ENCODE assay signal across 14 mouse cellular contexts in the genomic region with DNA sequence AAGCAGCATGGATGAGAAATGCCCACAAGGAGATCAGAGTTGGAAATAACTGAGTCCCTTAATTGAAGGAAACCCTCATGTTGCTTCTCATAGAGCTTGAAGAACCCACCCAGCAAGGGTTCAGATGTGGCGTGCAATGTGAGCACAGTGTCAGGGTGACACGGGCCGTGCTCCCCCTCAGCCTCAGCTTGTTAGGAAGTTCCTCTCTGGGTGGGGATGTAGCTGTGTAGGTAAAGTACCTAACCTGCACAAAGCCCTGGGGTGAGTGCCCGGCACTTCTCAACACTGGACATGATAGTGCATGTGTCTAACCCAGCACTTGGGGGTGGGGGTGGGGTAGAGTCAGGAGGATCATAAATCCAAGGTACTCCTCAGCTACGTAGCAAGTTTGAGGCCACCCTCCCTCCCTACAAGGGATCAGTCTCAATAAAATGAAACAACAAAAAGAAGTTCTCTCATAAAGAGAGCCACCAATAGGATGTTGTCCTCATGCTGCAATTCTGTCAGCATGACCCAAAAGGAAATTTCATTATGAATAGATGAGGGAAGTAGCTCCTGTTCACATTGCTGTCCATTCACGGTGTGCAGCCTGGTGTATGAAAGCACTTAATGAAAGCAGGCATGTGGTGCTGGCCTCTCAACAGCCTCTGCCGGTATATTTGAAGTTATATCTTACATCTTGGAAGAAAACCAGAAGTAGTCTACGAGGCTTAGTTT.
DNase-seq lines count a peak whose midpoint lies in the region; ATAC-seq and TF ChIP-seq lines count a peak whose summit lies in the region.
"Had no signal": no experiment of that assay in that cellular context is flagged by ENCODE, and none has a peak within 500 bp of the region (broad histone marks: within the 10 kb centered on the region; RNA-seq: fewer than 3 reads in every experiment).

No protein-coding gene starts in this region.

- in situ Hi-C loops in CH12.LX (cut with MboI; ENCODE audit: low pct_ligation_motif_present, low pct_unique_long_range_greater_than_20kb, low sequenced_read_pairs), result no loop called here

- TF ChIP-seq POLR2A in CH12.LX (IDR thresholded peaks at IDR 0.05; ENCODE audit: low read depth, low read length), result no peak

- H3K27ac ChIP-seq in heart, embryonic 16.5 days (ENCODE audit: low read length), result no peak overlapping the region
- no peak overlapping the region for H3K27ac ChIP-seq in heart, embryonic 12.5 days (ENCODE audit: poor library complexity, severe bottlenecking)
- peak overlapping the region; percentile 22 for H3K27ac ChIP-seq in CH12.LX (ENCODE audit: insufficient read depth, low read depth)
- peak overlapping the region; percentile 86 for H3K27ac ChIP-seq in forebrain, embryonic 16.5 days (ENCODE audit: low read length)
- H3K27ac ChIP-seq: stomach, embryonic 15.5 days had no signal

- peak; percentile 19; the same call in 1 of the 2 replicates for ATAC-seq in heart, embryonic 16.5 days (replicated peaks; ENCODE audit: extremely low read depth, insufficient read depth, low FRiP score)
- ATAC-seq in heart, embryonic 12.5 days (ENCODE audit: insufficient number of reproducible peaks, low FRiP score), result no peak
- ATAC-seq in forebrain, embryonic 16.5 days, result no peak

- H3K4me3 ChIP-seq in heart, embryonic 16.5 days (ENCODE audit: low read length), result no peak overlapping the region
- no peak overlapping the region for H3K4me3 ChIP-seq in heart, embryonic 12.5 days
- no peak overlapping the region for H3K4me3 ChIP-seq in CH12.LX (replicated peaks in 1 of 3; ENCODE audit: low read depth in 2 of 3, low read length in 2 of 3, poor library complexity in 1 of 3)
- no peak overlapping the region for H3K4me3 ChIP-seq in forebrain, embryonic 16.5 days (replicated peaks; ENCODE audit: low read length)
- H3K4me3 ChIP-seq: stomach, embryonic 15.5 days had no signal

- no peak overlapping the region for H3K4me2 ChIP-seq in heart, embryonic 16.5 days (ENCODE audit: low read depth, low read length)
- no peak overlapping the region for H3K4me2 ChIP-seq in heart, embryonic 12.5 days
- peak overlapping the region; percentile 44 for H3K4me2 ChIP-seq in CH12.LX (ENCODE audit: insufficient read depth, low read depth, poor library complexity, severe bottlenecking)
- H3K4me2 ChIP-seq in forebrain, embryonic 16.5 days (ENCODE audit: low read length), result no peak overlapping the region
- H3K4me2 ChIP-seq: liver, embryonic 11.5 days; stomach, embryonic 15.5 days had no signal

- TF ChIP-seq RAD21 in CH12.LX (IDR thresholded peaks at IDR 0.05; ENCODE audit: low read depth, low read length), result no peak

- no peaks in the 10 kb centered on the region for H3K9me3 ChIP-seq in heart, embryonic 16.5 days (replicated peaks; ENCODE audit: control insufficient read depth, low read length)
- H3K9me3 ChIP-seq in heart, embryonic 12.5 days (replicated peaks), result no peaks in the 10 kb centered on the region
- H3K9me3 ChIP-seq in CH12.LX (replicated peaks; ENCODE audit: low read length), result no peaks in the 10 kb centered on the region
- no peaks in the 10 kb centered on the region for H3K9me3 ChIP-seq in forebrain, embryonic 16.5 days (ENCODE audit: control insufficient read depth, low read length)
- H3K9me3 ChIP-seq: stomach, embryonic 15.5 days had no signal

- H3K79me2 ChIP-seq in CH12.LX (replicated peaks; ENCODE audit: control insufficient read depth, extremely low read depth, insufficient read depth, poor library complexity, severe bottlenecking), result no peaks in the 10 kb centered on the region

- dilution Hi-C loops in CH12.LX (cut with MboI; ENCODE audit: extremely low pct_ligation_motif_present, extremely low pct_unique_long_range_greater_than_20kb, low sequenced_read_pairs), result no loop called here

- H3K9ac ChIP-seq in heart, embryonic 16.5 days (ENCODE audit: low read length), result no peak overlapping the region
- no peak overlapping the region for H3K9ac ChIP-seq in heart, embryonic 12.5 days
- H3K9ac ChIP-seq in CH12.LX (ENCODE audit: insufficient read depth, low read depth), result no peak overlapping the region
- H3K9ac ChIP-seq in forebrain, embryonic 16.5 days (replicated peaks; ENCODE audit: low read depth, low read length), result no peak overlapping the region
- H3K9ac ChIP-seq: stomach, embryonic 15.5 days had no signal

- peak; percentile 97 for TF ChIP-seq EP300 in CH12.LX (IDR thresholded peaks at IDR 0.05; ENCODE audit: low read length)

- no peaks in the 10 kb centered on the region for H3K27me3 ChIP-seq in heart, embryonic 16.5 days (ENCODE audit: control insufficient read depth, insufficient read depth, low read length)
- H3K27me3 ChIP-seq in heart, embryonic 12.5 days (replicated peaks), result no peaks in the 10 kb centered on the region
- H3K27me3 ChIP-seq in CH12.LX (replicated peaks), result no peaks in the 10 kb centered on the region
- H3K27me3 ChIP-seq in forebrain, embryonic 16.5 days (replicated peaks; ENCODE audit: control insufficient read depth, insufficient read depth, low read length), result no peaks in the 10 kb centered on the region
- H3K27me3 ChIP-seq: stomach, embryonic 15.5 days had no signal

- no peak for TF ChIP-seq CTCF in CH12.LX (conservative IDR thresholded peaks at IDR 0.05 in 1 of 2, IDR thresholded peaks at IDR 0.05 in 1 of 2; ENCODE audit: low read depth in 2 of 2, low read length in 2 of 2)

- WGBS in heart, embryonic 16.5 days, result 75% methylated on average over 8 of the region's 8 CpGs
- 78% methylated on average over 8 of the region's 8 CpGs for WGBS in heart, embryonic 12.5 days
- WGBS in forebrain, embryonic 16.5 days, result 50% methylated on average over 8 of the region's 8 CpGs

- H3K4me1 ChIP-seq in heart, embryonic 16.5 days (ENCODE audit: control insufficient read depth, insufficient read depth, low read length), result no peaks in the 10 kb centered on the region
- peaks cover 4% of the 10 kb centered on the region; the same call in 1 of the 2 replicates for H3K4me1 ChIP-seq in heart, embryonic 12.5 days (replicated peaks)
- peaks cover 16 to 46% of the 10 kb centered on the region in 2 experiments for H3K4me1 ChIP-seq in CH12.LX (ENCODE audit: control insufficient read depth in 1 of 2, insufficient read depth in 2 of 2)
- peaks cover 42% of the 10 kb centered on the region for H3K4me1 ChIP-seq in forebrain, embryonic 16.5 days (replicated peaks; ENCODE audit: control insufficient read depth, insufficient read depth, low read length)
- H3K4me1 ChIP-seq: stomach, embryonic 15.5 days had no signal

- no peaks in the 10 kb centered on the region for H3K36me3 ChIP-seq in heart, embryonic 16.5 days (ENCODE audit: control insufficient read depth, insufficient read depth)
- no peaks in the 10 kb centered on the region for H3K36me3 ChIP-seq in heart, embryonic 12.5 days
- H3K36me3 ChIP-seq in CH12.LX (replicated peaks in 1 of 2; ENCODE audit: control insufficient read depth in 1 of 2, insufficient read depth in 1 of 2, low read length in 1 of 2), result peaks cover 0 to 3% of the 10 kb centered on the region in 2 experiments
- no peaks in the 10 kb centered on the region for H3K36me3 ChIP-seq in forebrain, embryonic 16.5 days (ENCODE audit: control insufficient read depth, insufficient read depth)
- H3K36me3 ChIP-seq: stomach, embryonic 15.5 days had no signal

- peak; percentile 67 for DNase-seq in CH12.LX (ENCODE audit: extremely low read depth)
- peak; percentile 37 to 55 for DNase-seq in thymus, adult 18-20 months
- DNase-seq in yolk sac, embryonic 10.5 days (ENCODE audit: low spot score), result no peak
- no peak for DNase-seq in adrenal gland, postnatal 4 days (ENCODE audit: low spot score in 2 of 2)
- no peak for DNase-seq in frontal cortex, postnatal 10 days (ENCODE audit: low spot score in 2 of 2)
- DNase-seq: cerebellum, postnatal 36 days; heart, adult 11 months; kidney, adult 18-20 months; right cerebral cortex, postnatal 25 days had no signal

TF ChIP-seq in CH12.LX, 34 proteins besides CTCF, POLR2A, EP300 and RAD21:
- TF ChIP-seq JUN (IDR thresholded peaks at IDR 0.05; ENCODE audit: insufficient read depth, low read depth, low read length) (peak; percentile 80), ZNF384 (IDR thresholded peaks at IDR 0.05; ENCODE audit: low read depth, low read length) (no peak), UBTF (IDR thresholded peaks at IDR 0.05; ENCODE audit: low read depth, low read length) (0 out of 2 replicates have a peak, but pooled peaks have one; percentile 52), MAX (IDR thresholded peaks at IDR 0.05; ENCODE audit: low read length) (peak; percentile 80), TCF12 (IDR thresholded peaks at IDR 0.05; ENCODE audit: low read depth, low read length) (peak; percentile 45; the same call in 1 of the 2 replicates), MXI1 (IDR thresholded peaks at IDR 0.05; ENCODE audit: low read depth, low read length) (peak; percentile 61), BHLHE40 (IDR thresholded peaks at IDR 0.05; ENCODE audit: low read depth, low read length) (peak; percentile 11; the same call in 1 of the 2 replicates), IRF4 (IDR thresholded peaks at IDR 0.05; ENCODE audit: low read depth, low read length) (peak; percentile 98), RCOR1 (conservative IDR thresholded peaks at IDR 0.05; ENCODE audit: low read depth, low read length) (peak; percentile 84), SIN3A (IDR thresholded peaks at IDR 0.05; ENCODE audit: low read length) (0 out of 2 replicates have a peak, but pooled peaks have one; percentile 18), MYC (IDR thresholded peaks at IDR 0.05; ENCODE audit: low read depth, low read length) (peak; percentile 74; the same call in 1 of the 2 replicates), ZKSCAN1 (IDR thresholded peaks at IDR 0.05; ENCODE audit: borderline replicate concordance, low read depth, low read length) (no peak), JUND (conservative IDR thresholded peaks at IDR 0.05; ENCODE audit: low read depth, low read length) (peak; percentile 87), NELFE (IDR thresholded peaks at IDR 0.05; ENCODE audit: low read depth, low read length) (no peak), USF1 (IDR thresholded peaks at IDR 0.05; ENCODE audit: low read depth, low read length) (no peak), ETS1 (conservative IDR thresholded peaks at IDR 0.05; ENCODE audit: low read depth, low read length) (peak; percentile 61; the same call in 1 of the 2 replicates), CHD2 (IDR thresholded peaks at IDR 0.05; ENCODE audit: low read length) (peak; percentile 32; the same call in 1 of the 2 replicates), MEF2A (IDR thresholded peaks at IDR 0.05; ENCODE audit: borderline replicate concordance, low read depth, low read length) (peak; percentile 83; the same call in 1 of the 2 replicates)
TF ChIP-seq in CH12.LX: peak in this region for 14.

Comparison
In these comparisons a context has a peak if more than half of its experiments do, and no peak if none do; other contexts are left out.
1. H3K27ac ChIP-seq: peak in CH12.LX (single experiment) and forebrain, embryonic 16.5 days (single experiment); none in heart, embryonic 16.5 days (single experiment) and heart, embryonic 12.5 days (single experiment).
2. DNase-seq: peak in CH12.LX (single experiment) and thymus, adult 18-20 months (2 of 2); none in yolk sac, embryonic 10.5 days (single experiment), adrenal gland, postnatal 4 days (0 of 2) and frontal cortex, postnatal 10 days (0 of 2).